8 mouse cellular contexts compared by ENCODE assay signal in the genomic region with DNA sequence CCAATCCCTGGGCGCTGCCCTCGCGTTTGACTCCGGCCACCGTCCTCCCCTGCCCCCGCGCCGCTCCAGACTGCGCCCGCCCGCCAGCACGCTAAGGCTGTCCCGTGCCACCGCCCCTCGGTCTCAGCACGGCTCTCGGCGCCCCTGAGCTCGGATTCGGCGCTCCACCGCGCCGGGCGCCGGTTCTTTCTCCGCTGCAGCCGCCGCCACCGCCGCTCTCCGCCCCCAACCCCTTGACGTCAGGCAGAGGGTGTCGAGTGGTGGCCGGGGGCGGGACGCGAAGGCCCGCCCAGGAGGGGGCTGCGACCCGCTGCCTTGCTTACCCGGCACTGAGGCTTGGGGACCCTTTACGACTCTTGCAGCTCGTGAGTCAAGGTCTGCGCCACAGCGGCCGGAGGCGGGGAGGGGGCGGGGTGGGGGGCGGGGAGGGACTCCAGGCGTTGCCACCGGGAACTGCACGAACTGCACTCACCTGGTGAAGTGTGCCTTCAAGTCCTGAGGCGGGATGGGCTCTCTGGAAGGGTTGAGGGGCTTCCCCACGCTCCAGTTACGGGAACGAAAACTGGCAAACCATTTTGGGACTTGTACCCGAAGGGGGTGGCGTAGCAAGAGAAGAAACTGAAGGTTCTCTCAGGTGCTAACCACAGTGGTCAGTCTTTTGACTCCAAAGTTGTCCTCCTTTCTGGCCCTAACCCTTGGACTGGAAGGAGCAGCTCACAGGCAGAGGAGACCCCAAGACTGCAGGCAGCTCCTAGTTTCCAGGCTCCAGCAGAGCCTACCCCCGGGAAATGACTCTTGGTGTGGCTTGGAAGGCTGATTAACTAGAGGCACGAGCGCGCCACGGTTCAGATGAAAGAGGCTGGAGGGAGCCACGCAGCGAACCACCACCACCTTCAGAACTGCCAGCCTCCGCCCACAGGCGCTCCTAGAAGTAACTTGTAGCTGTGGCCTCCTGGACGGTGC. TPM values are rescaled to one million over a fixed set of nuclear protein-coding genes. Genes with fewer than 3 reads are reported as not detected.
DNase-seq lines count a peak whose midpoint lies in the region; ATAC-seq and TF ChIP-seq lines count a peak whose summit lies in the region.

TSS of gene Sema4c (minus strand) at position 319 of the 963 bp plus-strand sequence.

- H3K36me3 ChIP-seq in forebrain, embryonic 14.5 days (ENCODE audit: control insufficient read depth, insufficient read depth, low read length): peaks cover 19% of the 10 kb centered on the region
- H3K36me3 ChIP-seq in lung, postnatal 0 days (ENCODE audit: insufficient read depth, low read length): peaks cover 3% of the 10 kb centered on the region

- peak; percentile 86 for DNase-seq in ES-CJ7 (ENCODE audit: low read depth, low spot score)
- peak; percentile 73 for DNase-seq in brain, adult 2 months (ENCODE audit: low read depth, low spot score)
- DNase-seq in forebrain, embryonic 14.5 days (ENCODE audit: low spot score): peak; percentile 87
- peak; percentile 80 to 84 for DNase-seq in heart, postnatal 36 days
- peak; percentile 72 to 81 for DNase-seq in layer of hippocampus, postnatal 10 days (ENCODE audit: low spot score in 2 of 2)
- DNase-seq in lung, postnatal 0 days (ENCODE audit: low spot score): peak; percentile 81
- DNase-seq in retina, embryonic 14.5 days (ENCODE audit: low spot score): peak; percentile 78
- peak; percentile 76 to 78 for DNase-seq in urinary bladder, postnatal 36 days (ENCODE audit: low spot score in 2 of 2)

- H3K9ac ChIP-seq in forebrain, embryonic 14.5 days (ENCODE audit: low read length): peak within 1 kb of the TSS; percentile 100
- H3K9ac ChIP-seq in lung, postnatal 0 days (replicated peaks; ENCODE audit: low read depth): peak within 1 kb of the TSS; percentile 91

- peak within 1 kb of the TSS; percentile 99 for H3K4me2 ChIP-seq in forebrain, embryonic 14.5 days (ENCODE audit: low read length)
- H3K4me2 ChIP-seq in lung, postnatal 0 days (replicated peaks; ENCODE audit: low read depth, low read length): peak within 1 kb of the TSS; percentile 84

- WGBS in forebrain, embryonic 14.5 days: 1% methylated on average over 58 of the region's 69 CpGs
- WGBS in lung, postnatal 0 days: 1% methylated on average over 61 of the region's 69 CpGs

- H3K4me1 ChIP-seq in forebrain, embryonic 14.5 days (ENCODE audit: control insufficient read depth, insufficient read depth, low read length): peaks cover 20% of the 10 kb centered on the region
- peaks cover 26% of the 10 kb centered on the region for H3K4me1 ChIP-seq in lung, postnatal 0 days (ENCODE audit: insufficient read depth, low read depth, low read length)

- no peaks in the 10 kb centered on the region for H3K27me3 ChIP-seq in forebrain, embryonic 14.5 days (replicated peaks; ENCODE audit: control insufficient read depth, insufficient read depth, low read length)
- no peaks in the 10 kb centered on the region for H3K27me3 ChIP-seq in lung, postnatal 0 days (replicated peaks; ENCODE audit: insufficient read depth, low read length)

- intact Hi-C loops in heart, postnatal 36 days (cut with DNase I): no loop called here

- peak within 1 kb of the TSS; percentile 100 for H3K27ac ChIP-seq in forebrain, embryonic 14.5 days (ENCODE audit: low read depth, low read length)
- H3K27ac ChIP-seq in lung, postnatal 0 days (ENCODE audit: low read length): peak within 1 kb of the TSS; percentile 99

- H3K9me3 ChIP-seq in forebrain, embryonic 14.5 days (replicated peaks; ENCODE audit: control insufficient read depth, low read length): no peaks in the 10 kb centered on the region
- H3K9me3 ChIP-seq in lung, postnatal 0 days (ENCODE audit: low read length): no peaks in the 10 kb centered on the region

- no peak for TF ChIP-seq CTCF in lung, postnatal 0 days (IDR thresholded peaks at IDR 0.05)

- peak; percentile 56 for ATAC-seq in forebrain, embryonic 14.5 days
- peak; percentile 35 for ATAC-seq in lung, postnatal 0 days

- peak within 1 kb of the TSS; percentile 99 for H3K4me3 ChIP-seq in forebrain, embryonic 14.5 days (ENCODE audit: low read depth, low read length)
- H3K4me3 ChIP-seq in lung, postnatal 0 days (ENCODE audit: low read depth, low read length): peak within 1 kb of the TSS; percentile 85

- no peak for TF ChIP-seq EP300 in lung, postnatal 0 days (IDR thresholded peaks at IDR 0.05)

RNA-seq across cellular contexts. Expression of gene Sema4c, which starts in this region (rescaled TPM):
- polyA plus RNA-seq in forebrain, embryonic 14.5 days (2014; fragmentation: Nextera tagmentation; extraction: Ambion mirVana): 5.9 and 6.9 TPM in 2 replicates
- 10 to 100 TPM; 15.0 to 17.1 TPM for total RNA-seq in heart, postnatal 36 days (2021)
- 10 to 100 TPM; 21.6 to 24.6 TPM for total RNA-seq in layer of hippocampus, postnatal 10 days (2021)
- 11.7 and 15.0 TPM in 2 replicates for polyA plus RNA-seq in lung, postnatal 0 days (2015; fragmentation: Nextera tagmentation; extraction: Ambion mirVana)

Comparison
In these comparisons a context has a peak if more than half of its experiments do, and no peak if none do; other contexts are left out.
1. Peak in every context shown above with its lines: DNase-seq, ATAC-seq, H3K4me3 ChIP-seq and H3K27ac ChIP-seq.